Mouse (Mus musculus) spleen, adult 12 weeks (tissue): ENCODE data around the gene BC004004.
"Not testable (repeated sequence)": the region's sequence is repeated elsewhere in the genome, so short reads cannot be mapped to it uniquely, and the experiment has no call there.

Experiments
- DNase-seq: peaks from one replicate; pipeline ENCODE4 v3.0.0; 2022; ENCODE audit warnings: low spot score

Gene BC004004

DNA sequence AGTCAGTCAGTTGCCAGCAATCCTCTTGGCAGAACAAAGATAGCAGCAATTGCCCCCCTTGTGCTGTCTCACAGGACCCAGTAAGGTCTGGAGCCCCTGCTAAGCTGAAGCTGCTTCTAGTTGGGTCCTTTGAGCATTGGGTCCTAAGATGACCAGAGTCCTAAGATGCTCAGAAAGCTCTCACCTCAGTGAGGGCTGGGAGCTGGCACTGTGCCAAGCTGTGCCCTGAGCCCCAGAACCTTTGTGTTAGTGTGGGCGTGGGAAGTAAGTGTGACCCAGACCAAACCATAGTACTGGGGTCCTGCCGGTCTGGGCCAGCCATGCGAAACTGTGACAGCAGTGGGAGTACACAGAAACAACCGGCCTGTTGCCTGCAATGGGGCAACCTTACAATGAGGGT is 30.7 kb downstream of the BC004004 start:
- DNase-seq, result no peak

GRCm38 (mm10) chr17:29300926-29301325 is 32.3 kb downstream of the BC004004 start:
- no peak for DNase-seq

DNA sequence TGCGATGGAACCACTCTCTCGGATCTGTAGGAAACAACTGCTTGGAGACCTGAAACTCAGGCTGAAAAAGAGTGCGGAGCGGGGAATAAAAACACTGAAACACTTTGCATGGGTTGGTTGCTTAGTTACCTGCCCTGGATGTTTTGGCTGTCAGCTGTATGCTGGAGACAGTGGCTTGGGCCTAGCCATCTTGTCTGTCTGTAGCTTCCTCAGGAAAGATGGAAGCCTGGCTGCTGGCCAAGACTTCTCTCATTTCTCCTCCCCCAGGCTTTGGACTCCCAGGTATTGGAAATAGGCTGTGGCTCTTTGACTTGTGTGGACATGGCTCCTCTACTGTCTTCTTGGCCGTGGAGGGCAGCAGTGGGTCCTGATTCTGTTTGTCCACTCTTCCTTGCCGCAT is 32.8 kb downstream of the BC004004 start:
- DNase-seq, result no peak

DNA sequence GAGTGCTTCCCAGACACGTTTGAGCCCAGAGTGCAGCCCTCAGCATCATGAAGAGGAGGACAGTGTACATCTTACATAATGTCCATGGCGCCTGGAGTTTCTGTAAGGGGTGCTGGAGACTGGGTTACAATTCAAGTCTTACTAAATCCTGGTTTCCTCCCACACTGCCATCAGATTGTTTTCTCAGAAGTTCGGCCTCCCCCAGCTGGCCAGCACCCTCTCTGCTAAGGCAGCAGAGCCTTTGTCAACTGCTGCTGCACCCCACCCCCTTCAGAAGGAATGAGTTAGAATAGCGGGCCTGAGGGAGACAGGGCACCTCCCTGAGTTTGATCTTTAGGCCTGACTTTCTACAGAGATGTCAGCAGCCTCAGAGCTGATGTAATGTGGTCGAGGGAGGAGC is 33.6 kb downstream of the BC004004 start:
- no peak for DNase-seq

- no peak for DNase-seq
Measured at GRCm38 (mm10) chr17:29303087-29303486, 34.5 kb downstream of the BC004004 start.

GRCm38 (mm10) chr17:29303856-29304255 is 35.3 kb downstream of the BC004004 start:
- no peak for DNase-seq

- no peak for DNase-seq
Measured at GRCm38 (mm10) chr17:29304376-29305057, 35.9 kb downstream of the BC004004 start.

GRCm38 (mm10) chr17:29305058-29305806 is 36.6 kb downstream of the BC004004 start:
- no peak for DNase-seq

DNA sequence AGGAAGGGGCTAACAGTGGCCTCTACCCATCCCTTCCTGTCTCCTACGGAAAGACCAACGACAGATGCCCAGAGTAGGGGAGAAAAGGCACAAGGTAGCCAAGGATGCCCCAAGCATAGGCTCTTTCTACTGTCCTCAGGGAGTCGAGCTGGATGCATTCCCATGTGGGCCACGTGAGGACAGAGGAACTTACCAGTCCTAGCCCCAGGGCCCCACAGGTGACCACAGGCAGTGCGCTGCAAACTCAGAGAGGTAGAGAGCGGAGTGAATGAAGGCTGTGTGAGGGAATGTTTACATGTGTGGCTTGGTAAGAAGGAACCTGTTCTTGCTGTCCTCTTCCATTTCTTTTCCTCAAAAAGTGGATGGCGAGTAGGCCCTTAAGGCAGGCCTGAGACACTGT is 37.3 kb downstream of the BC004004 start:
- no peak for DNase-seq

- no peak for DNase-seq
Measured at GRCm38 (mm10) chr17:29310056-29310623, 41.6 kb downstream of the BC004004 start.

- no peak for DNase-seq
Measured at GRCm38 (mm10) chr17:29311602-29312001, 43.0 kb downstream of the BC004004 start.

DNA sequence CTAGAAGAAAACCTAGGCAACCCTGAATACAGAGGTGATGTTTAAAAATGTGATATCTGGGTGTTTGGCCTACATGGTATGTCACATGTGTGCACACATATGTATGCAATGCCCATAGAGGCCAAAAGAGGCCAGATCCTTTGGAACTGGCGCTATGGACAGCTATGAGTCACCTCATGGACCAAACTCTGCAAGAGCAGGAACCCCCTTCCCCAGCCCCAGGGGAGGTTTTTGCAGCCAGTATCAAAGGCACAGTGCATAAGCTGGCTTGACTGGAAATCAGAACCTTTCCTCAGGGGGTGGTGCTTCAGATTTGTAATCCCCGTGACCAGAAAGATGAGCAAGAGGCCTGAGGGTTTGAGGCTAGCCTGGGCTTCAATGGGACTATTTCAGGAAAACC is 43.5 kb downstream of the BC004004 start:
- DNase-seq, result no peak

DNA sequence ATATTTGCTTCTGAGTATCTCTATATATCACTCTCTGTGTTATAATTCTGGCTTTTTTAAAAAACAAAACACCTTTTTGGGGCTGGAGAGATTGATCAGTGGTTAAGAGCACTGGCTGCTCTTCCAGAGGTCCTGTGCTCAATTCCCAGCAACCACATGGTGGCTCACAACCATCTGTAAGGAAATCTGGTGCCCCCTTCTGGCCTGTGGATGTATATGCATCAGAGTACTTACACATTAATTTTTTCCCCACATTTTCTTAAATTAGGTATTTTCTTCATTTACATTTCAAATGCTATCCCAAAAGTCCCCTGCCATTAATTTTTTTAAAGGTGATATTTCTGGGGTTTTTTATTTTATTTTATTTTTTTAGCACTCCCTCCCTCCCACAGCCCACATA is 44.7 kb downstream of the BC004004 start:
- no peak for DNase-seq

DNA sequence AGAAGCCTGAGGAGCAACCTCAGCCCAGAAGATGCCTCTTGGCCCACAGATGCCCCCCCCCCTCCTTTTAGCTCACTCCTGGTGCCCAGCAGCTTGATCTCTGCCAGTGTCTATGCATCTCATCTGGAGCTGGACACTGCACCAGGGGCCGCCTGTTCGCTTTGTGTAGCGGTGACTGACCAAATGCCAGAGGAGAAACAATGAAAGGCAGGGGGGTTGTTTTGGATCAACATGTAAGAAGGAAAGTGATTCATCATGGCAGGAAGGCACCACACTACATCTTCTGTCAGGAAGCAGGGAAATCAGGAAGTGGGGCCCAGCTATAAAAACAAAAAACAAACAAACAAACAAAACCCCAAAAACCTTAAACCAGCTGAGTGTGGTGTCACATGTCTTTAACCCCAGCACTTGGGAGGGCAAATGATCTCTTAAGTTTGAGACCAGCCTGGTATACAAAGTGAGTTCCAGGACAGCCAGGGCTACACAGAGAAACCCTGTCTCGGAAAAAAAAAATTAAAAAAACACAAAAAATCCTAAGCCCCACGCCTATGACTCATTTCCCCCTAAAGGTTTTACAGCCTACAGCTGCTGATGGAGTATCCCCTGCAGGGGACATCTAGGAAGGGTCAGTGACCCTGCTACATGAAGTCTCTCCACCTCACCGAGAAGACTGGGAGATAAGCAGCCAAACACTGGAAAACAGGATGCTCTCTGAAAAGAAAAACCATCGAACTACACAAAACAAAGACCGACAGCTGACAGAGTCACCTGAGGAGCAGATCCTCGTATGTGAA is 47.3 kb downstream of the BC004004 start:
- DNase-seq, result no peak

GRCm38 (mm10) chr17:29316891-29317290 is 48.3 kb downstream of the BC004004 start:
- no peak for DNase-seq

DNA sequence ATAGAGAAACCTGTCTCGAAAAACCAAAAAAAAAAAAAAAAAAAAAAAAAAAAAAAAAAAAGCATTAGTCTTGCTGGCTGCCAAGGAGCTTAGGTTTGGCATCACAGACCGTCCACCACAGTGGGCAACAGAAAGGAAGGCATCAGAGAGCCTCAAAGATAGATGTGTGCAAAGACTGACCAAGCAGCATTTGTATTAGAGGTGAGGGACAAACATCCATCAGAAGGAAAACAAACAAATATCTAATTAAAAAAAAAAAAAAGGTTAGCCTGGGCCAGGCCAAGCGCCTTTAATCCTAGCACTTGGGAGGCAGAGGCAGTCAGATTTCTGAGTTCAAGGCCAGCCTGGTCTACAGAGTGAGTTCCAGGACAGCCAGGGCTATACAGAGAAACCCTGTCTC is 48.8 kb downstream of the BC004004 start, which contains the start of gene Pi16:
Pi16 (plus strand) TSS at position 301 of the 400 bp plus-strand sequence.
- DNase-seq, result not testable (repeated sequence)

DNA sequence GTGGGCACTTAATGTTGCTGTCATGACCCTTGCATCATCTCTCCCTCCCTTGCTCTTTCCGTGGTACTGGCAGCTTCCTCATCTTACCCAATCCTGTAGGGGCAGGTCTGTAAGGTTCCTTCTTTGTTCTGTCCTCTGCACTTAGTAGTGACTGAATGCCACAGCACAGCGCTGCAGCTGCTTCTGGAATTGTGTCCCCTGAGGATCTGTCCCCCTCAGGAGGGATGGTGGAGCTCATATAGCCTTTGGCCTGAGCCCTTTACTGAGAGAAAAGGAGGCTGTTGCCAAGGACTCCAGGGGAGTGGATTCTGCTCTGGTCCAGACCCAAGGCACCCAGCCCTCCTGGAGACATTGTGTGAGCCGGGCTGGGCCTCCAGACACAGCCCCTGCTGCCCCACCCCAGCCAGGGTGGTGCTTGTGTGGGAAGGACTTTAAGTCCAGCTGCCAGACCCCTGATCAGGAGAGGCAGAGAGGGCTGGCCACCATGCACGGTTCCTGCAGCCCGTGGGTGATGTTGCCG is 50.2 kb downstream of the BC004004 start:
- DNase-seq, result no peak

DNA sequence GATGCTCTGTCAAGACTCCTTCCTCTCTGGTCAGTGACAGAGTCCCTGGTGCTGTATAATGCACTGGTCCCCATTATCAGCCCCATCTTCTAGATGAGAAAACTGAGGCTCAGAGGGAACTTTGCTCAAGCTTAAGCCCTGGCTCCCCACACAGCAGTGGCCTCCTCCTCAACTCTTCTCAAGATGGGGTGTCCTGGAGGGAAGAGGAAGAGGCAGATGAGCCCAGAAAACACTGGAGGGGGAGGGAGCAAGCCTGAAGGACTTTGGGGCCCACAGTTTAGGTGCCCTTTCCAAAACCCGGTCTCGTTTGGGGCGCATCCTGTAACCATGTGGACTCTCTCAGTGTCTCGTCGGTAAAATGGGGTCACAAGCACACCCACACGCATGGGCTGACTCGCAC is 50.9 kb downstream of the BC004004 start:
- no peak for DNase-seq

- DNase-seq, result no peak
Measured at GRCm38 (mm10) chr17:29319881-29320639, 51.5 kb downstream of the BC004004 start.

GRCm38 (mm10) chr17:29321765-29322602 is 53.4 kb downstream of the BC004004 start:
- DNase-seq, result no peak

DNA sequence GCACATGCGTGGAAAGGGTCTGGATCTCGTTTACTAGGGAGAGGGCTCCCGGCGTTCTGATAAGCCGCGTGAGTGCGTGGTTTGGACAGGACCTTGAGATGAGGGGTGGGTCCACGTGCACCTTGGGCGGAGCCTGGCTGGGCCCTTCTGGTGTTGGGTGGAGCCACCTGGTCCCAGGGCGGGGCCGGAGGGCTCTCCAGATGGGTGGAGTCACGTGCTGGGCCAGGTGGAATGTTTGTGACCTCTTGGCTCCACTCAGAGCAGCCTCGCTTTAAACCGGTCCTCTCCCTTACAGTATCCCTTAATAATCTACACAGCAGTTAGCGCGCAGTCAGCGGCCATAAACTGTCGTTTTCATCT is 54.0 kb downstream of the BC004004 start:
- DNase-seq, result no peak
